Mouse (Mus musculus): ENCODE data around the gene Ednra.

Gene Ednra

DNA sequence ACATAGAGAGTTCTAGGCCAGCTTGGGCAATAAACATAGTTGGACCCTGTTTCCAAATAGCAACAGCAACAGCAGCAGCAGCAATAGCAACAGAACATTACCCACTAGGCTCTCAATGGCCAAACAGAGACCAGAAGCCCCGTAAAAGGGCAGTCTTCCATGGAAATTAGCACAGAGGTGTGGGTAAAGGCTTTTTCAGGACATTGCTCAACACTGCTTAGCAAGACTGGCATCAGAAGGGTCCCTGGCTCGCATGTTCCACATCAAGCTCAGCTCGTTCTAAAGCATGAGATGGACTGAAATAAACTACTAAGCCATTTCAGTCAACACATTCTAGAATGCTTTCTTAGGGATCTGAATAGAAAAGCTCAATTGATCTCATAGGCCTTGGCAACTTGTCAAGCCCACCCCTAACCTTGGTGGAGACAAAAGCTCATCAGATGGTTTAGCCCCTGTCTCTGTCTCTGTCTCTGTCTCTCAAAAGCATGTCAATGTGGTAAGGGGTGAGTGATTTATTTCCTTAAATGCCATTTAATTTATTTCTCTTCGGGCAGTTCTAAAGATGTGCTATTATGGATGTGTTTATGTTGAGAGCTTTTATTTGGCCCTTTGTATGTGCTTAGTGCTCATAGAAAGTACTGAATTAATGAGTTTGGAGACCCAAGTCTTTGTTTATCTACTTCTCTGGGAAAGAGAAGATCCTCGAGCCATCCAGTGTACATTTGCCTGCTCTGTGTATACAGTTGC lies 84.0 kb downstream of the Ednra start:
- DNase-seq (ENCODE audit: low spot score) = no peak

DNA sequence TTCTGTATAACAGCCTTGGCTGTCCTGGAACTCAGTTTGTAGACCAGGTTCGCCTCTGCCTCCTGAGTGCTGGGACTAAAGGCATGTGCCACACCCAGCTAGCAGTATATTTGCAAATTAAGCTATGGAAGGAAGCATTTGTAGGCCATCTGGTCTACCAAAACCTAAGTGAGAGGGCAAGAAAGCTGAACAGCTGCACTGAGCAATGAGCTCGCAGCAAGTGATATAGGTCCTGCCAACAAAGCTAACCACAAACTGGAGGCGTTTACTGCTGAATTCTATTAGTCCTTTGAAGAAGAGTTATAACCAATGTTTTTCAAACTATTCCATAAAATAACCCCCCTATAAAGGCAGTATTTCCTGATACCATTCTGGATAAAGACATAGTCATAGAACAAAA lies 86.7 kb downstream of the Ednra start:
- no peak for DNase-seq (ENCODE audit: low spot score)

DNA sequence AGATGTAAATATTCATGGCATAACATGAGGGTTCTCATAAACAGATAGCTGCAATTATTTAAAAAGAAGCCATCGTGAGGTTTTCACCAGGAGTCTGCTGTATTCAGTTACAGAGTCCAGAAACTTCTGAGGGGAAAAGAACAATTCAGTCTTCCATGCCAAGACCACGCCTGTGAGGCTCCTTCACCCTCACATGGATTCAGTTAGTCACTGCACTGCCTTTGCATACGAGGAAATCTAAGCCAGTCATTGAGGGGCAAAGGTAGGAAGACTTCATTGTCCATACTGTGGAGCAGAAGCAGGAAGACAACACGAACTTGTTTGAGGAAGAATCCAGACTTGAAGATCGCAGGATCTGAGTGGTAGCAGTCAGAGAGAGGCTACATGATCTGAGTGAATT lies 90.2 kb downstream of the Ednra start:
- DNase-seq (ENCODE audit: low spot score) = no peak

DNA sequence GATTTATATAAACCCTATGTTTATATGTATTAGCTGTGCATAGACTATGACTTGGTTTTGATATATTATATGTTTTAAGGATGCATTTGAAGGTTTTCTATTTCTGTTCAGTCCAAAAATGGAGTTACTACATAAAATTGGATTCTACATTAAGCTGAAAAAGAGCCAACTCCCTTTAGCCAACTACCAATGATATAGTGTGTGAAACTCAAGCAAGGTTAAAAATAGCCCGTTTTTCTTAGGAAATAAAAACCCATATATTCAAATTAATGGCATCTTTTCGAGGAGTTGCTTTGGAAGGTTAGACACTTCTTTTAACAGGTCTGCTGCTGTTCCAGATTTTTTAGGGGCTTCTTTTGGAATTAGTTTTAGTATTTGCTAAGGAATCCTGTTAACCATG lies 91.1 kb downstream of the Ednra start:
- no peak for DNase-seq (ENCODE audit: low spot score)

DNA sequence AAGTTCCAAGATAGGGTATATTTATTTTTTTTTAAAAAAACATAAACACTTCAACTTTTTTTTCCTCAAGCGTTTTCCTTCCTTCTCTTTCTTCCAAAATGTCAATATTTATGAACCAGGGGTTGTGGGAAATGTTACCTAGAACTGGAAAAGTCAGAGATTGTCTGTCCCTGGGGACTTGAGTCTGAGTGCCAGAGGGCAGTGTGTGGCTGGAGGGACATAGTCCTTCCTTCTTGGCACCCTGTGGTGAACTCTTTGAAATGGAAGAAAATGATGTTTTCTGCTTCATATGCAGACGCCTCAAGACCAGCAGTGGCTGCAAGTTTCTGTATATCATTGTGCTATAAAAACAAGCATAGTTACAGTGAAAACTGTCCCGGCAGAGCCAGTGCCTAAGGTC lies 93.6 kb downstream of the Ednra start:
- DNase-seq (ENCODE audit: low spot score) = no peak

DNA sequence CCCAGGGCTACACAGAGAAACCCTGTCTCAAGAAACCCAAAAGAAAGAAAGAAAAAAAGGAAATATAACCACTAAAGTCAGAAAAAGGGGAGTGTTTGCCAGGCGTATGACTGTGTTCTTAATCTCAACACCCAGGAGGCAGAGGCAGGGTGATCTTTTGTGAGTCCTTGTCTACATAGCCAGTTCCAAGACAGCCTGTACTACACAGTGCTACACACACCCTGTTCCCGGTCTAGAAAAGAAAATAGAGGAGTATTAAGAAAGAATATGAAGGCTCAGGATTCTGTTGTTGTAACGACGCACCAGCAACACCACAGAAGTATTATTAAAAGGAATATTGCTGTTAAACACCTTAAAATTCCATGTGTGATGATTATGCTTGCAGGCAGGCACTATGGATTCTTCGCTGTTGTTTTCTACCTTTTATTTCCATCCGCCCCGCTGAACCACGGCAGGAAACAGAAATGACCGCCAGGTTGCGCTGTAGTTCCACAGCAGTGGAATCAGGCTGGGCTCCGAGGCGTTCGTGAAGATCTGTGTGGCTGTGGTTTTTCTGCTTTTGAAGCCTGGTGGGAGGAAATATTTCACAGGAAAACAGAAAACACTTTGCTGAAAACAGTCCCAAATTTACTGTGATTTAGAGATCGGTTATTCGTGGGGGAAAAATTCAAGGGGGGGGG lies 94.3 kb downstream of the Ednra start:
- DNase-seq (ENCODE audit: low spot score) = peak; percentile 35

DNA sequence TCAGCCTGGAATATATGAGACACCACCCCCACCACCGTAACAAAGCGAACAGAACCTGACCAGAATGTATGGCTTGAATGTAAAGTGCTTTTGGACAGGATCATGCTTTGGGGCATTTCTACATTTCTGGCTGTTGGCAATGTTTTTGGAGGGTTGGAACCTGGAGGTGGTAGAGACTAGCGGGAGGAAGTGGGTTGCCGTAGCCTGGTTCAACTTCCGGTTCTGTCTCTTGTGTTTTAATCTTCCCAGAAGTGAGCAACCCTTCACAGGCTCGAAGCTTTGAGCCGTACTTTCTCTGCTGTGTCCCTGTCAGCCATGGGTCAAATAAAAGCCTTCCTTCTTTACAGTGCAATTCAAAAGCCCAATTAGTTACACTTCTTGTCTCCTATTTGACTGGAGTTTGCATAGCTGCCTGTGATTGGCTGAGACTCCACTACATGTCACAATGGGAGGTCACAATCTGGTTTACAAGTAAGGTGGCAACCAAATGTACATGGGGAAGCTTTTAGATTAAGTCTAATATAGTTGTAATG lies 100.5 kb downstream of the Ednra start:
- DNase-seq (ENCODE audit: low spot score) = no peak

DNA sequence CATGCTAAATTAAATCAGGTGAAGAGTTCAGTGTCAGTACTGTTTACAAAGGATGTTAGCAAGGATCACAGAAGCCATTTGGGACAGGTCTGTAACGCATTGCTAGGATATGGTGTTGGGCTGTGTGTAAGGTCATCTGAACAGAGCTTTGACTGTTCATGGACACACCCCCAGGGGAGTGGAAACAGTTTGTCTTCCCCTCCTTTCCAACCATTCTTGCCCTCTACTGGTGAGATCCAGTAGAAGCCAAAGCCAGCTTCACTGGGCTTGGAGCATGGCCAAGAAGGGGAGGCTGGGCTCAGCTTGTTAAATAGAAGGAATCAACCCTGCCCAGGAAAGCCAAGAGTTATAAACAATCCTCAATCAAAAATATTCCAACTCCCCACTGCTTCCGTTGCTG lies 106.3 kb downstream of the Ednra start:
- no peak for DNase-seq (ENCODE audit: low spot score)
